Mouse (Mus musculus): ENCODE data around the gene Gm21958.
"Not testable (repeated sequence)": the region's sequence is repeated elsewhere in the genome, so short reads cannot be mapped to it uniquely, and the experiment has no call there.

Gene Gm21958

GRCm38 (mm10) chr3:54718947-54719346 is 4.8 kb upstream of the Gm21958 start:
- DNase-seq, result no peak

GRCm38 (mm10) chr3:54717348-54717747 is 3.2 kb upstream of the Gm21958 start:
- no peak for DNase-seq

- no peak for DNase-seq
Observed at GRCm38 (mm10) chr3:54715461-54715860, 1.3 kb upstream of the Gm21958 start.

- no peak for DNase-seq
Observed at GRCm38 (mm10) chr3:54708972-54709371, 5.2 kb downstream of the Gm21958 start.

- DNase-seq, result not testable (repeated sequence)
Observed at GRCm38 (mm10) chr3:54704106-54704505, 10.0 kb downstream of the Gm21958 start.

- DNase-seq, result no peak
Observed at GRCm38 (mm10) chr3:54699759-54700301, 14.3 kb downstream of the Gm21958 start.

- no peak for DNase-seq
Observed at GRCm38 (mm10) chr3:54693056-54693415, 21.1 kb downstream of the Gm21958 start.

GRCm38 (mm10) chr3:54692202-54693055 is 21.7 kb downstream of the Gm21958 start, which contains the start of gene Supt20:
Gene Supt20, plus strand, starts transcription at chr3:54692807.
- DNase-seq, result peak; percentile 93

GRCm38 (mm10) chr3:54689091-54689490 is 25.1 kb downstream of the Gm21958 start:
- DNase-seq, result no peak

GRCm38 (mm10) chr3:54687245-54687644 is 26.9 kb downstream of the Gm21958 start:
- DNase-seq, result no peak

GRCm38 (mm10) chr3:54685202-54685601 is 29.0 kb downstream of the Gm21958 start:
- DNase-seq, result no peak

GRCm38 (mm10) chr3:54681310-54682204 is 32.6 kb downstream of the Gm21958 start:
- no peak for DNase-seq

GRCm38 (mm10) chr3:54676818-54677217 is 37.3 kb downstream of the Gm21958 start:
- no peak for DNase-seq

GRCm38 (mm10) chr3:54672557-54673529 is 41.3 kb downstream of the Gm21958 start:
- DNase-seq, result no peak

GRCm38 (mm10) chr3:54672111-54672510 is 42.0 kb downstream of the Gm21958 start:
- no peak for DNase-seq

GRCm38 (mm10) chr3:54669559-54669958 is 44.6 kb downstream of the Gm21958 start:
- no peak for DNase-seq

- no peak for DNase-seq
Observed at GRCm38 (mm10) chr3:54668722-54669121, 45.4 kb downstream of the Gm21958 start.

GRCm38 (mm10) chr3:54668141-54668540 is 46.0 kb downstream of the Gm21958 start:
- DNase-seq, result no peak
